Mouse (Mus musculus) gastrocnemius, postnatal 14 days (tissue): ENCODE data around the gene Dnajc11. TPM values are rescaled to one million over a fixed set of nuclear protein-coding genes. Genes with fewer than 3 reads are reported as not detected.

Experiments used
- DNase-seq: peaks from one replicate; pipeline ENCODE4 v3.0.0; 2021; ENCODE audit warnings: mixed read lengths
- intact Hi-C: fragments of 180-260 bp; cut with DNase I; formaldehyde crosslinking; loops from one replicate; pipeline ENCODE4 v1.15.1; 2025; ENCODE audit warnings: low total_unique reads
- long read RNA-seq, 2 experiments: library from polyadenylated mRNA; stranded (forward); transcript quantifications; one replicate each; pipeline ENCODE4 v2.0.0; 2021
- total RNA-seq, 2 experiments: library from RNA; stranded (reverse); gene quantifications; 2 replicates each; pipeline ENCODE4 v1.2.3; 2021

Dnajc11 gene
- total RNA-seq = 10 to 100 TPM; 66.1 to 75.2 TPM
- long read RNA-seq, experiment 1, transcript Dnajc11-201 (16 exons, 3,151 nt) = major isoform, 96 of 117 reads
- long read RNA-seq, experiment 1, partial matches to known transcripts = 3 of 117 reads
- long read RNA-seq, experiment 1, other reads (novel, unspliced or antisense) = 18 of 117 reads
- long read RNA-seq, experiment 2, transcript Dnajc11-201 (16 exons, 3,151 nt) = major isoform, 84 of 97 reads
- long read RNA-seq, experiment 2, partial matches to known transcripts = 3 of 97 reads
- long read RNA-seq, experiment 2, other reads (novel, unspliced or antisense) = 10 of 97 reads

DNA sequence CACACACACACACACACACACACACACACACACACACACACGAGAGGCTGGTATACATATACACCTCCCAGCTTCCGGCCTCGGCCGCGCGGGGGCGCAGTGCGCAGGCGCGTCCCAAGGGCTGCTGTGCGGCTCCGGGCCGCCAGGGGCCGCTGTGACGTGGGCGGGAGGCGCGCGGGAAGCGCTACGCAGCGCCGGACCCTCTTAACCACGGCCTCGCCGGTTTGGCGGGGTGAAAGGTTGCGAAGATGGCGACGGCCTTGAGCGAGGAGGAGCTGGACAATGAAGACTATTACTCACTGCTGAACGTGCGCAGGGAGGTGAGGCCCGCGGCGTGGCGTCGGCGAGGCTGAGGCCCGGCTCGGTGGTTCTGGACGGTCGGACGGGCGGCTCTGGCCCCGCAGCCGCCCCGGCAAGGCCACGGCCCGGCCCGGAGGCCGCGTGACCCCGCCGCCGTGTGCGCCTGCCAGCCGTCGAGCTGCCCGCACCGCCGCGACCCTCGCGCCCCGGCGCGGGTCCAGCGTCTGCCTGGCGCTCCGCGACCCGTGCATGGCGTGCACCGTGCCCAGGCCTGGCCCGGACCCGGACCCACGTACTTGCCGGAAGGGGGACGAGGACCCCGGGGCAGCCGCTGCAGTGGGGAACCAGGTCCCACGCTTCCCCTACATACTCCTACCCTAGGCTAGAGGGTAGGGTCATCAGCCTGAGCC is at the start of gene Dnajc11:
Gene Dnajc11, plus strand, starts transcription at position 187 of the 710 bp plus-strand sequence.
- DNase-seq = peak; percentile 90
- intact Hi-C loops = no loop called here

DNA sequence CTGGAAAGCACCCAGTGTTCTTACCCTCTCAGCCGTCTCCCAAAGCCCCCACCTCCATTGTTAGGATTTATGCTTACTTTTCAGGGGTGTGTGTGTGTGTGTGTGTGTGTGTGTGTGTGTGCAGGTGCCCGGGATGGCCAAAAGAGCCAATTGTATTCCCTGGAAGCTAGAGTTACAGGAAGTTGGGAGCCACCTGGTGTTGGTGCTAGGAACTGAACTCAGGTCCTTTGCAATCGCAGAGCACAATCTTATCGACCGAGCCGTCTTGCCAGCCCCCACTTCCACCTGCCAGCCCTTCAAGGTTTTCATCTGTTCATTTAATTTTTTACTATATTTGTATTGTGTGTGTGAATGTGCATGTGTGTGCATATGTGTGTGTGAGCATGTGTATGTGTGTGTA is 40.2 kb upstream of the Dnajc11 start:
- no peak for DNase-seq
- intact Hi-C loops = no loop called here

DNA sequence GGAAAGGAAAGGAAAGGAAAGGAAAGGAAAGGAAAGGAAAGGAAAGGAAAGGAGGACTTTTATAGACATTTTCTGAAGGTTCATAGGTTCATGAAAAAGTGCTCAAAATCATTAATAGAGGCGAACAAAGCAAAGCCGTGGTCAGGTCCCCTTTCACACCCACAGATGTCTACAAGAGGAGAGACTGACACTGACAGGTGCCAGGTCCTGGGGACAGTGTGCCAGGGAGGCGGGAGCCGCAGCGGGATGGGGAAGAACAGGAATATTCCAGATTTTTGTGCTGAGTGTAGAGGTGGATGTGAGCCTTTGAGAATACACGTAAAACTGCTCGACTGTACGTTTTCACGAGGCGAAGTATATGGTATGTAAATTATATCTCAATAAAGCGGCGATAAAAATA is 38.6 kb upstream of the Dnajc11 start:
- DNase-seq = no peak
- intact Hi-C loops = no loop called here

DNA sequence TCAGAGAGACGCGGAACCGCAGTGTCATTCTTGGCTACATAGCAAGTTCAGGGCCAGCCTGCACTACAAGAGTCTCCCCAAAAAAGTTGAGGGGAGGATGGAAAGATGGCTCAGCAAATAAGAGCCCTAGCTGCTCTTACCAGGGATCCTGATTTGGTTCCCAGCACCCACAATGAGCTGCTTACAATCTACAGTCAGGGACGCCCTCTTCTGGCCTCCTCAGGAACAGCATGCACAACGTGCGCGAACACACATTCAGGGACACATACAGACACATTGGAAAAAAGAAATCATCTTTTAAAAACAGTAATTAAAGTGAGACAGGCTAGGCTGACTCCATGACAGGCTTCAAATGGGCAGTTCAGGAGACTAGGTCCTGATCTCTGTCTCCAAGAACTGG is 37.9 kb upstream of the Dnajc11 start:
- intact Hi-C loops = no loop called here

DNA sequence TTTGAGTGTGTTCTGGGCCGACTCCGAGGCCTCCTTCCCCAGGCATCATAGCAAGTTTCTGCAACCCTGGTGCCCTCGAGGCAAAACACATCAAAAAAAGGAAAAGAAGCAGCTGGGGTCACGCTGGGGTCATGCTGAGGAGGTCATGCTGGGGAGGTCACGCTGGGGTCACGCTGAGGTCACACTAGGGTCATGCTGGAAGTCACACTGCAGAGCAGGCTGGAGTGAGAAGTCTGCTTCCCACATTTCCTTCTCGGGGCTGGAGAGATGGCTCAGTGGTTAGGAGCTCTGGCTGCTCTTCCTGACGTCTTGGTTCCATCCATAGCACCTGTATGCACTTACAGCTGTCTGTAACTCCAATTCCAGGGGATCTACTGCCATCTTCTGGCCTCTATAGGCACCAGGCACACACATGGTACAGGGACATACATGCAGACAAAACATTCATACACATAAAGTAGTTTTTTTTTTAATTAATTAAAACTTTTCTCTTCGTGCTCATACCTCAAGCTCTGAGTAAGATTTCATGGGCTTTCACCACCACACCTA is 36.3 kb upstream of the Dnajc11 start:
- DNase-seq = no peak
- intact Hi-C loops = no loop called here

More for the DNA sequence above, 37.9 kb upstream of the Dnajc11 start:
- DNase-seq = no peak

DNA sequence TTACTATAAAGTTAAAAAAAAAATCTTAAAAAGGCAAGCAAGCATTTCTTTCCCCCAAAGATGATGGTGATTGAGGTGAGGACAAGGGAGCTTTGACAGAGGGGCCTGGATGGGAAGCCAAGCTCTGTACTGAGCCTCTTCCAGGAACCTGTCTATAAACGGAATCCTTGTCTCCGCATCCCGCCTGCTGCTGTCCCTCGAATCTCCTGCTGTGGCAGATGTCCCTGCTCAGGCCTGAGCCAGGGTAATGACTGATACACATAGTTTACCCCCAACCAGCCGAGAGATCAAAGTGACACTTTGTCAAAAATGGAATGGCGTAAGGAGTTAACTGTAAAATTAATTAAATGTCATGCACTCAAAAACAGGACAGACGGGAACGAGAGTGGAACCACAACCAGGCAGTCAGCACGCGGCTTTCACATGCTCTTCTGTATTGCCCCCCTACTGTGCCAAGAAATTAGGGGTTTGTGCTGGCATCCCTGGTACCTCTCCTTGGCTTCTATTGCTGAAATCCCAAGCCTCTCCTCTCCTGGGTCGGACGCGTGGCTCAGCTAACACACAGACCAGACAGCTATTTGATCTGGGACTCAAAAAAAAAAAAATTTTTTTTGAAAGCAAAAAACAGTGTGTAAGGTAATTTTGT is 34.8 kb upstream of the Dnajc11 start:
- intact Hi-C loops = no loop called here
- DNase-seq = no peak

DNA sequence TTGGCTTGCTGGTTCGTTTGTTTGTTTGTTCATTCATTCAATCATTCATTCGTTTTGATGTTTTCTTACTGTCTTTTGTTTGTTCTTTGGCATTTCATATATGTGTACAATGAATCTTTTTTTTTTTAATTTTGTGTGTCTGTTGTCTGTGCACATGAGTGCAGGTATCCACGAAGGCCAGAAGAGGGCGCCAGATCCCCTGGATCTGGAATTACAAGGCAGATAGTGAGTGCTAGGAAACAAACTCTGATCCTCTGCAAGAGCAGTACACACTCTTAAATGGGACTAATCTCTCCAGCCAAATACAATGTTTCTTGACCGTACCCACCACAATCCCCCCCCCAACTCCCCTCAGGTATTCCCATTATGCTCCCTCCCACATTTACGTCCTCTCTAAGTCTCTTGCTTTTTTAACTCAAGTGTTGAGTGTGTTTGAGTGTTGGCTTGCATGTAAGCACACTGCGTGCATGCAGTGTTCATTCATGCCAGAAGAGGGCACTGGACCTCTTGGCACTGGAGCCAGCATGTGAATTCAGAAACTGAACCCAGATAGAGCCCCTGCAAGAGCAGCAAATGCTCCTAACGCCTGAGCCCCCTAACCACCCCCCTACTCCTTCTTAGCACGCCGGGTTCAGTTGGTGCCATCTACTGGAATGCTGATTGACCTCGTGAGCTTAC is 33.6 kb upstream of the Dnajc11 start:
- intact Hi-C loops = no loop called here
- no peak for DNase-seq

DNA sequence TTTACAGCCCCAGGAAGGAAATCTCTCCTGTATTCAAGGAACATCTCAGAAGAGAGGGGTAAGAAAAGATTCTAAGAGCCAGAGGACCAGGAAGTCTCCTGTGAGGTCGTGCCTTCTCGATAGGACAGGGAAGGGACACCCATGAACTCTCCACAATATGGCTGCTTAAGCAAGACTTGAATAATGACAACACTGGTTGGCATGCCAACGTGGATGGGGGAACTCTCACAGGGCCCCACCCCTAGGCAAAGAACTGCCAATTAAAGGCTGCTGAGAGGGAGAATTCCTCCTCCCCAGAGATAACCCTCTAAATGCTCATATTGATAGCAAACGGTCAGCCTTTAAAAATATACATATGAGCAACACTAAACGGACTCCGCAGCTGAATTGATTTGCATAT is 32.8 kb upstream of the Dnajc11 start:
- no peak for DNase-seq
- intact Hi-C loops = no loop called here

DNA sequence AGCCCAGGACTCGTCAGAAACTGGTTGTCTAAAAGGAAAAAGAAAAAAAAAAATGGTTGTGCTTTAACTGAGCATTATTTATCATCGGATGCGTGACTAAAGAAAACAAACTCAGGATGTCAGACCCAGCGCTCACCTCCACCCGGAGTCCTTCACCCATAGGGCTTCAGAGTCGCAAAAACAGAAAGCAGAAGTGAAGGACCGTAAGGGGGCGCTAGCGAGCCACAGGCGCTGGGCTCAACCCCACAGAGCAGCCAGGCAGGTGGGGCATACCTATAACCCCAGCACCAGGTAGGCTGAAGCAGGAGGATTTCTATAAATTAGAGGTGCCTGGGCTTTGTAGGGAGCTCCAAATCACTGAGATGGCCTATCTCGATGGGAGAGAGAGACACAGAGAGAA is 32.1 kb upstream of the Dnajc11 start:
- intact Hi-C loops = no loop called here
- DNase-seq = no peak

DNA sequence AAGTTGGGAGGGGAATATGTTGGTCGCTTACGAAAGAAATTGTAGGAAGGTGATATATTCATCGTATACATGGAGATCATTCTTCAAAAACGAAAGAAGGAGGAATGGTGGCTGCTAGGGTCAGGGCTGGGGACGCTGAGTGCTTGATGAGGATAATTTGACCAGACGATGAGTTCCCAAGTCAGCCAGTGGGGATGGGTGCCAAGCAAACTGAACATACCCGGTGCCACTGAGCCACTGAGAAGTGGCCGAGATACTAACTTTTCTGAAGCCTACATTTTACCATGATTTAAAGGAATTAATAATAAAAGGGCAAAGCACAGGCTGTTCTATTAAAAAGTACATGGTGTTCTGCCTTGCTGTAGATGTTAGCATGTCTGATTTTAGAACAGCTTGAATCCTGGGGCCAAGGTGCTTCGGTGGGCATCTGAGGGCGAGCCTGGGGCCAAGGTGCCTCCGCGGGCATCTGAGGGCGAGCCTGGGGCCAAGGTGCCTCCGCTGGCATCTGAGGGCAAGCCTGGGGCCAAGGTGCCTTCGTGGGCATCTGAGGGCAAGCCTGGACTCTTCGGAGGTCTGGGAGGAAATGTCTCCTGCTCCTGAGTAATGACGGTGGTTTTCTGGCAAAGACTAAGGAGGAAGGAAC is 31.3 kb upstream of the Dnajc11 start:
- intact Hi-C loops = no loop called here

DNA sequence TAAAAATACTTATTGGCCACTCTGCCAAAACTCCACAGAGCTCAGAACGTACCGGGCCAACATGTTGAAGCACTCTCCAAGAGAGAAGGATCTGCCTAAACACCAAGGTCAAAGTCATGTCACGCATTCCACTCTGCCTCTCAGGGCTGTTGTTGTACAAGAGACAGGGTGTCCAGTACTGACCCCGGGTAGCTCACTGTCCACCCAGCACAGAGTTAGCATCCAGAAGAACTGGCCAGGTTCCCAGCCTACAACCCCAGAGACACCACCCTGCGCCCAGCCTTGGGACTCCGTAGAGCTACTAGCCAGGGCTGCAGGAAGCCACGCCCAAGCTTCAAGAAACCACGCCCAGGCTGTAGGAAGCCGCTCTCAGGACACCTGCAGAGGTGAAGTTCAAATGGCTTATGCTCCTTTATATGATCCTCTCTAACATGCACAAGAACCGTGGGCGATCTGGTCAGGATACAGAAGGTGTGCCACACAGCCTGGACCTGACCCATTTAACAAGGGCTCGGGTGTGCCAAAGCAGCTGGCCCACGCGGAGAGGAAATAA is 30.7 kb upstream of the Dnajc11 start:
- intact Hi-C loops = no loop called here
- DNase-seq = peak; percentile 76

More for the DNA sequence above, 31.3 kb upstream of the Dnajc11 start:
- DNase-seq = no peak

DNA sequence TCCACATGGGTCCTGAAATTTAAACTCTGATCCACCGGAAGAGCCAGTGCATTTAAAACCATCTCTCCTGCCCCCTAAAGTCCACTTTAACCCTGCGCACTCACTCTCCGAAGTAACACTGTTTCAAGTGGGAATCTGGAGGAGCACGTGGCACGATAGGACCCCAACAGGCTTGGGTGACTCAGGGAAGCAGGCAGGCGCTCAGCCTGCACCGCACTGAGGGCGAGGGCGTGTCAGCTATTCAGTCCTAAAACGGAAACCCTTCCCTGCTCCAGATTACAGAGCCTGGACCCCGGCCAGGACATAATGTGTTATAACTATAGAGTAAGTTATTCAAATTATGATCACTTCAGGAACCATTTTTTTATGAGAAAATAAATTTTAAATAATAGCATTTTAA is 29.4 kb upstream of the Dnajc11 start:
- intact Hi-C loops = no loop called here
- DNase-seq = peak; percentile 39

DNA sequence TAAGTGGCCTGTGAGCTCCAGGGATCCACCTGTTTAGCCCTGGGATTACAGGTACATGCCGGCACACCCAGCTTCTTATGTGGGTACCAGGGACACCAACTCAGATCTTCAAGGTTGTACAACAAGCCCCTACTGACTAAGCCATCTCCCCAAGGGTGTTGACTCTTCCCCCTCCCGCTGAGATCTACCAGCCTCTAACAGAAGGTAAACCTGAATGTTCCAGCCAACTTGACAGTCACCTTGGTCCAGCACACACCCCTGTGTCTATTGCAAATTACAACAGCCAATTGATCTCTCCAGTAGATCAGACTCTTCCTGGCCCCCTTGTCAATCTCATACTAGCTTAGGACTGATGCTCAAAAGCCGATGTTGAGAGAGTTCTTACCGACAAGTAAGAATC is 27.9 kb upstream of the Dnajc11 start:
- no peak for DNase-seq
- intact Hi-C loops = no loop called here

DNA sequence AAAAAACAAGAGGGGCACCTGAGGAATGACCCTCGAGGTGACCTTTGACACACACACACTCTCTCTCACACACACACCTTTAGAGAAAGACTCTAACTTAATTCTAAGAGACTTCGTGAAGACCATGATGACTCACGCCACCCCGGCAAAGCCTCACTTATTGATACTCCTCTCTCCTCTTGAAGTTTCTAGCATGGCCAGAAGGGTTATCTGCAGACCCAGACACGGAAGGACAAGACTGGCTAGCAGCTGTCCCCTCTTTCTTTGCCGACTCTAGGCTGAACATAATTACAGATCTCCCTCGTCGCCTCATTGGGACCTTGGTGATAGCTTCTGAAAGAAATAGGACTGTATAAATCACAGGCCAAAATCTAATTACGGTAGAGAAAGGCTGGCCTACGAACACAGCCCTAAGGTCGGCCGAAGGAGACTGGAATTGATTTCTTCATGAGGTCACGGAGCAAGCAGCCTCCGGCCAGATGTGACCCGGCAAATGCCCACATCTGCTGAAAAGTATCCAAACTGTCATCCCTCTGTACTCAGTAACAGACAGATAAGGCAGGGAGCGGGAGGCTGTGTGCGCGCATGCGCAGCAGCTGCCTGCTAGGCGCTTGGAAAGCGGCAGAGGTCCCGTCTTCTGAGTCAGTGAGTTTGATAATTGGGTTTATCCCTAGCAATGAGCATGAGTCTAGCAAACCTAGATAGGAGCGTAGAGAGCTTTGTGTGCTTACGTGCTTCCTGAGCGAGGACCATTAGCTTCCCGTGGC is 25.7 kb upstream of the Dnajc11 start:
- intact Hi-C loops = no loop called here
- peak; percentile 27 for DNase-seq

DNA sequence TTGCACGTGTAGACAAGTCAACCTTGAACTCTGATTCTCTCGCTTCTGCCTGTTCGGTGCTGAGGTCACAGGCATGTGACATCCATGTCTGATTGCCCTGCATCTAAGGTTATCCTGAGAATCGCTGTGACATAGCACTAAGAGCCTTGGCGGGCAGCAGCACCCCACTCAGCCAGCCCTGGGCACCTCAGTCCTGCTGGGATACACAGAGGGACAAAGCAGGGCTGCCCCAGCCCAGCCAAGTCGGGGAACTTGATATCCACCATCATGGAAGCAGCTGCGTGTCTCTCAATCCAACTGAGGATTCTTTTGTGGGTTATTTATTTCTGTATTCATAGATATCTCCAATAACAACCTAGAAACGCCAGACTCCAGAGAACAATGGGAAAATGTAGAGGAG is 24.7 kb upstream of the Dnajc11 start:
- DNase-seq = peak; percentile 56
- intact Hi-C loops = no loop called here

DNA sequence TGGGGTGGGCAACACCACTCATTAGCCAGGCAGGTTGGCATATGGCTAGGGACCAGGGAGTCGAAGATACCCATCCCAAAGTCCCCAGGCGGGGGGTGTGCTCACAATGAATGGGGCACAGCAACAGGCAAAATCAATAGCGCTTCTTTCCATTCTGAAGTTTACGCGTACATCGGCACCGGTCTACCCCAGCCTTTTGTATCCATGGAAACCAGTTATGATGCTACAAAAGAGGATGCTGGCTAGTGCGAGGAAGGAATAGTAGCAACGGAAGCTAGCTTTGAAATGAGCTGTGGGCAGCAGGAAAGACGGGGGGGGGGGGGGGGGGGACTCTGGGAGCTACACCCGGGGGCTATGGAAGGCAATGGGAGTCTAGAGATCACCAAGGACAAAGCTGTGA is 17.2 kb upstream of the Dnajc11 start:
- DNase-seq = no peak
- intact Hi-C loops = no loop called here

DNA sequence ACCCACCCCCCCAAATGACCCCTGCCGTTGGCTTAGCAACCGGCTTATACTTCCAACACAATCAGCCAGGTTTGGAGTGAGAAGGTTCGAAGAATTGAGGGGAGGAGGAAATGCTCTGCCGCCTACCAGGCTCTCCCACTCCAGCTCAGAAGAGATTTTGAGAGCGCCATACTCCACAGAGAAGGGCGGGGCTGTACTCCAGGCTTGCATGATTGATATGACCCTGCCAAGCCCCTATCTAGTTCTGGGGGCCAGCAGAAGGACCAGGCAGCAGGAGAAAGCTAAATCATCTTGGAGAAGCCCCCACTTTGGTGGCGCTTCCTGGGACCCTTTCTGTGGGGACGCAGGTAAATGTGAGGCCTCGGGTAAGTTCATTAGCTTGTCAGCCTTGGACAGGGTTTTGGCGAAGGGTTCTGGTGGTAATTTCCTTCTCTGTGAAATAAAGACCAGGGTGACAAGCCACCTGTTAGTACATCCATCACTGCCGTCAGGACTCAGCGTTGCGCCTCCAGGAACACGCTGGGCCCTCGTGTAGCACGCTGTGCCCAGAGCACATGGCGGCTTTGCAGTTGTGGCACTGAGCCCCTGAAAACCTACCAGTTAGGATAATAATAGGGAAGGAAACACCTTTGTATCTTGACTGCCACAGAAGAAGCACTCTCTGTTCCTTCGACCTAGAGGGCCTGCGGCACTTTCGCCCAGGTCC is 14.2 kb upstream of the Dnajc11 start:
- DNase-seq = no peak
- intact Hi-C loops = no loop called here
